Mouse (Mus musculus) embryonic facial prominence, embryonic 11.5 days (tissue): ENCODE measurements around the gene Pdxk. TPM values are rescaled to one million over a fixed set of nuclear protein-coding genes. Genes with fewer than 3 reads are reported as not detected.
A peak's percentile ranks its signal among the peaks of the same experiment; 100 is the strongest.

Source experiments
- ATAC-seq: fragments of 200-750 bp; cut with Nextera tagmentation; replicated peaks from 2 replicates; pipeline ENCODE4 v1.8.0; 2017; ENCODE audit warnings: low read depth; ENCODE audit not compliant: insufficient number of reproducible peaks, low FRiP score, low TSS enrichment
- DNase-seq: peaks from one replicate; pipeline ENCODE4 v3.0.0-alpha.2; 2015; ENCODE audit warnings: low spot score
- H3K27ac ChIP-seq: fragments of 300-500 bp; sonication (generic); replicated peaks from 2 replicates; pipeline ENCODE4 v1.5.1; 2014; ENCODE audit warnings: mild to moderate bottlenecking, low read depth, low read length, control low read depth
- H3K27me3 ChIP-seq: fragments of 300-500 bp; sonication (generic); 2 replicates; pipeline ENCODE4 v1.6.1; 2014; ENCODE audit warnings: mild to moderate bottlenecking, low read length, moderate library complexity, mixed read lengths; ENCODE audit not compliant: control insufficient read depth, insufficient read depth
- H3K36me3 ChIP-seq: fragments of 300-500 bp; sonication (generic); replicated peaks from 2 replicates; pipeline ENCODE4 v1.6.1; 2014; ENCODE audit warnings: low read depth, mild to moderate bottlenecking, low read length, moderate library complexity, mixed read lengths; ENCODE audit not compliant: control insufficient read depth, insufficient read depth
- H3K4me1 ChIP-seq: fragments of 300-500 bp; sonication (generic); 2 replicates; pipeline ENCODE4 v1.6.1; 2014; ENCODE audit warnings: low read length, mixed read lengths; ENCODE audit not compliant: control insufficient read depth, insufficient read depth
- H3K4me2 ChIP-seq: fragments of 300-500 bp; sonication (generic); 2 replicates; pipeline ENCODE4 v1.6.1; 2014; ENCODE audit warnings: low read depth, mild to moderate bottlenecking, control low read depth, low read length, moderate library complexity
- H3K4me3 ChIP-seq: fragments of 300-500 bp; sonication (generic); 2 replicates; pipeline ENCODE4 v1.5.1; 2014; ENCODE audit warnings: low read depth, low read length, control low read depth
- H3K9ac ChIP-seq: fragments of 300-500 bp; sonication (generic); replicated peaks from 2 replicates; pipeline ENCODE4 v1.6.1; 2014; ENCODE audit warnings: mild to moderate bottlenecking, control low read depth, low read length
- H3K9me3 ChIP-seq: fragments of 300-500 bp; sonication (generic); replicated peaks from 2 replicates; pipeline ENCODE4 v1.6.1; 2016; ENCODE audit warnings: mild to moderate bottlenecking, low read length, inconsistent platforms, mixed read lengths; ENCODE audit not compliant: control insufficient read depth
- WGBS: fragments of 180-500 bp; shearing (Covaris S2); extraction: QIAGEN DNeasy Blood & Tissue Kit; methylation state at CpG from one replicate; pipeline ENCODE4 v1.1.7; 2014; 5-methylcytosine and 5-hydroxymethylcytosine counted together
- polyA plus RNA-seq: library from polyadenylated mRNA; unstranded; fragments of >200 nt; fragmentation: Nextera tagmentation; extraction: Ambion mirVana; gene quantifications from 2 replicates; pipeline ENCODE4 v1.2.1, GENCODE M21; 2014

The Pdxk gene
- polyA plus RNA-seq, 1 experiment from 2014 or later = 7.4 TPM

DNA sequence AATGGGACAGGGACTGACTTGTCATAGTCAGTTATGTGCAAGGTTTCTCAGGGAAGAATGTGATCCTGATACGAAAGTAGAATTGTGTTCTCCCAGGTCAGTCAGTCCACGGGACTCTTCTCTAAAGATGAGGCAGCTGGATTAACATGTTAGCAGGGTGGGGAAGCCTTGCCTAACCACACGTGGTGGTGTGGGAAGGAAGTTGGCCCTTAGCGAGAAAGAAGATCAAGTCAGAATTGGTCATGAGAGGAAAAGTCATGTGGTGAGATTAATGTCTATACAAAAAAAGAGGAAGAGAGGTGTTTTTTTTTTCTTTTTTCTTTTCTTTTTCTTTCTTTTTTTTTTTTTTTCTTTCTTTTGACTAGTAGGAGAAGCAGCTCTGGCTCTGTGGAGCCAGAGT lies 12.0 kb upstream of the Pdxk start:
- no peaks in the 10 kb centered on the region for H3K9me3 ChIP-seq
- H3K4me3 ChIP-seq = no peak overlapping the region
- no peaks in the 10 kb centered on the region; the same call in 1 of the 2 replicates for H3K4me1 ChIP-seq
- DNase-seq = no peak
- H3K4me2 ChIP-seq = no peak overlapping the region
- peaks cover 2% of the 10 kb centered on the region; the same call in 1 of the 2 replicates for H3K27me3 ChIP-seq
- no peaks in the 10 kb centered on the region for H3K36me3 ChIP-seq
- H3K27ac ChIP-seq = no peak overlapping the region
- no peak overlapping the region for H3K9ac ChIP-seq
- WGBS = 74% methylated on average over 4 of the region's 4 CpGs
- ATAC-seq = no peak

- Histone ChIP-seq H3K27ac (no peak overlapping the region), H3K4me3 (no peak overlapping the region), H3K4me2 (no peak overlapping the region), H3K36me3 (no peaks in the 10 kb centered on the region), H3K4me1 (no peaks in the 10 kb centered on the region), H3K9ac (no peak overlapping the region), H3K9me3 (no peaks in the 10 kb centered on the region), H3K27me3 (no peaks in the 10 kb centered on the region)
- ATAC-seq (no peak), DNase-seq (no peak)
- 70% methylated on average over 8 of the region's 8 CpGs for WGBS
Observed at GRCm38 (mm10) chr10:78474759-78475158, 10.0 kb upstream of the Pdxk start.

GRCm38 (mm10) chr10:78473434-78473833 lies 8.7 kb upstream of the Pdxk start:
- Histone ChIP-seq H3K9me3 (no peaks in the 10 kb centered on the region), H3K4me1 (no peaks in the 10 kb centered on the region), H3K4me2 (no peak overlapping the region), H3K9ac (no peak overlapping the region), H3K27me3 (no peaks in the 10 kb centered on the region), H3K27ac (no peak overlapping the region), H3K36me3 (no peaks in the 10 kb centered on the region), H3K4me3 (no peak overlapping the region)
- ATAC-seq (no peak), DNase-seq (no peak)
- 59% methylated on average over 5 of the region's 5 CpGs for WGBS

GRCm38 (mm10) chr10:78472046-78472445 lies 7.3 kb upstream of the Pdxk start:
- ATAC-seq (no peak), DNase-seq (no peak)
- Histone ChIP-seq H3K9me3 (no peaks in the 10 kb centered on the region), H3K36me3 (no peaks in the 10 kb centered on the region), H3K4me3 (no peak overlapping the region), H3K27me3 (no peaks in the 10 kb centered on the region), H3K4me1 (no peaks in the 10 kb centered on the region; the same call in 1 of the 2 replicates), H3K4me2 (no peak overlapping the region), H3K9ac (no peak overlapping the region), H3K27ac (no peak overlapping the region)
- 83% methylated on average over 3 of the region's 3 CpGs for WGBS

DNA sequence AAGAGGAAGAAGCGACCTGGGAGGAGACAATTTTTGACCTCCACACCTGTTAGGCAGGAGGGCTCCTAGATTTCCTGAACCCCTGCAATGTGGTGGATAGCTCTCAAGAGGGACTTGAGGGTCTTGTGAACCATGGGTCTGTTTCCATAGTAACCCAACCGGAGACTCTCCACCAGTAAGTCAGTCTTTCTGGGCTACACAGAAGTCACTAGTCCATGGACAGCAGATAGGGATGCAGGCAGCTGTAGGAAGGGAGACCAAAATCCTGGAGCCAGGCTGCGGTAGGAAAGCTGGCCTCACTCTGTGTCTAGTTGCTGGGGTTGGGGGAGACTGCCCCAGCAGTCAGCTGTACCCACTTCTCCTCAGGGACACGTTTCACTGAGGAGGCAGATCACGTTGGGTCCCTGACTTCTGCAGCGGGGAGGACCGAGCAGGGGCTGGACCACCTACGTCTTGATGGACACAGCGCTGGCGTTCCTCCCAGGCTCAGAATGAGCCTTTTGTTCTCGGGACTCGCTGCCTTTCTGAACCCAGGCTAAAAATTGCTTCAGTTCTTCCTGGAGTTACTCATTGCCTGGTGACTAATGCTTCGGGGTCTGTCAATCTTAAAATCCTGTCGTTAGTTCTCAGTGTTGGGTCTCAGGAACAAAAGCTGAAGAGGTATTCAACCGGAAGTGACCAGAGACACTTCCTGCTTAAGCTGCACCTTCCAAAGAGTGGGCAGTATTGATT lies 6.0 kb upstream of the Pdxk start:
- H3K4me3 ChIP-seq = no peak overlapping the region
- DNase-seq (peak; percentile 16), ATAC-seq (peak; percentile 31; the same call in 1 of the 2 replicates)
- H3K27ac ChIP-seq = no peak overlapping the region
- H3K36me3 ChIP-seq = no peaks in the 10 kb centered on the region
- H3K9ac ChIP-seq = no peak overlapping the region
- H3K9me3 ChIP-seq = no peaks in the 10 kb centered on the region
- no peaks in the 10 kb centered on the region for H3K27me3 ChIP-seq
- no peaks in the 10 kb centered on the region; the same call in 1 of the 2 replicates for H3K4me1 ChIP-seq
- WGBS = 22% methylated on average over 15 of the region's 15 CpGs
- no peak overlapping the region for H3K4me2 ChIP-seq

DNA sequence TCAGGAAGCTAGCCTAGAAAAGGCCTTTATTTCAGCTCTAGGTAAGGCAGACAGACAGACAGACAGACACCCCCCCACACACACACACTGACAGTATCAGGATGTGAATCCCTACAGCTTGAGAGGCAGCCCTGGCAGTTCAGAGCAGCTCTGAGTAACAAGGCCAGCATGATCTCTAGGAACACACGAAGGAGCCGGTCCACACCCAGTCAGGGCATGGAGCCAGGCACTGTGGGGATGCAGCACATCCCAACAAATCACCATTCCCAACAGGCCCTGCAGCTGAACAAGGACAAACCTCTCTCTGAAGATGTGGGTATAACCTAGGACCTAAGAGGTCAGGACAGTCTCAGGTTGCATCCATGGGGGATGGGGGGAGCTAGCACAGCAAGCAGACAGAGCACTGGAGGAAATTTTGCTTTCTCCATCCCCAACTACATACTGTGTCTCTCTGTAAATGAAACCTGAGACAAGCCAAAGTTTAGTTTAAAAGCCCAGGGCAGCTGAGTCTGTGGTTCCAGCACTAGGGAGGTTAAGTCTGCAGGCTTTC lies 3.1 kb upstream of the Pdxk start:
- Histone ChIP-seq H3K9me3 (no peaks in the 10 kb centered on the region), H3K36me3 (no peaks in the 10 kb centered on the region), H3K27ac (no peak overlapping the region), H3K27me3 (0 out of 2 replicates have a peak, but pooled peaks cover 2% of the 10 kb centered on the region), H3K4me3 (no peak overlapping the region), H3K9ac (peak overlapping the region; percentile 22; the same call in 1 of the 2 replicates), H3K4me2 (no peak overlapping the region), H3K4me1 (peaks cover 2% of the 10 kb centered on the region; the same call in 1 of the 2 replicates)
- peak; percentile 26 for DNase-seq
- 14% methylated on average over 2 of the region's 2 CpGs for WGBS
- no peak for ATAC-seq

DNA sequence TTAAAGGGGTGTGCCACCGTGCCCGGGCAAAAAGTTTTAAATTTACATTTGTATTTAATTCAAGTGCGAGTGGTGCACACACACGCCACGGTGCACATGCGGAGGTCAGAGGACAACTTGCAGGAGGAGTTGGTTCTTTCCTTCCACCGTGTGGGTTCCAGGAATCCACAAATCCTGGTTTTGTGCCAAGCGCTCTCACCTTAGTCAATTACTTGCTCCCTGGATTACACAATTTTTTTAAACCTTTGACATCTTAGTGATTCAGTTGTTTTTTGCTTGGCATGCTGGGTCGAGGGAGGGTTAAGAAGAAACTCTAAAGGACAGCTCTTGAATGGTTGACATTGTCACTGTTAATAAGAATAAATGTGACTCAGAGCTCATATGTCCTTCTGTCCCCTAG lies 1.9 kb upstream of the Pdxk start:
- no peaks in the 10 kb centered on the region for H3K9me3 ChIP-seq
- H3K4me2 ChIP-seq = no peak overlapping the region
- peaks cover 2% of the 10 kb centered on the region; the same call in 1 of the 2 replicates for H3K4me1 ChIP-seq
- no peak overlapping the region for H3K4me3 ChIP-seq
- H3K27me3 ChIP-seq = 0 out of 2 replicates have a peak, but pooled peaks cover 2% of the 10 kb centered on the region
- no peaks in the 10 kb centered on the region for H3K36me3 ChIP-seq
- H3K27ac ChIP-seq = no peak overlapping the region
- no peak for ATAC-seq
- no peak for DNase-seq
- no peak overlapping the region for H3K9ac ChIP-seq
- 84% methylated on average over 9 of the region's 9 CpGs for WGBS

GRCm38 (mm10) chr10:78465472-78465871 lies 697 bp upstream of the Pdxk start:
- peak overlapping the region; percentile 99; the same call in 1 of the 2 replicates for H3K4me2 ChIP-seq
- no peak overlapping the region for H3K27ac ChIP-seq
- no peak overlapping the region; the same call in 1 of the 2 replicates for H3K9ac ChIP-seq
- ATAC-seq (no peak), DNase-seq (no peak)
- H3K9me3 ChIP-seq = no peaks in the 10 kb centered on the region
- 79% methylated on average over 3 of the region's 3 CpGs for WGBS
- H3K4me3 ChIP-seq = peak overlapping the region; percentile 65; the same call in 1 of the 2 replicates
- no peaks in the 10 kb centered on the region for H3K36me3 ChIP-seq
- H3K27me3 ChIP-seq = 0 out of 2 replicates have a peak, but pooled peaks cover 2% of the 10 kb centered on the region
- peaks cover 4% of the 10 kb centered on the region; the same call in 1 of the 2 replicates for H3K4me1 ChIP-seq
